Mouse (Mus musculus): ENCODE results near the gene Qk.

DNA sequence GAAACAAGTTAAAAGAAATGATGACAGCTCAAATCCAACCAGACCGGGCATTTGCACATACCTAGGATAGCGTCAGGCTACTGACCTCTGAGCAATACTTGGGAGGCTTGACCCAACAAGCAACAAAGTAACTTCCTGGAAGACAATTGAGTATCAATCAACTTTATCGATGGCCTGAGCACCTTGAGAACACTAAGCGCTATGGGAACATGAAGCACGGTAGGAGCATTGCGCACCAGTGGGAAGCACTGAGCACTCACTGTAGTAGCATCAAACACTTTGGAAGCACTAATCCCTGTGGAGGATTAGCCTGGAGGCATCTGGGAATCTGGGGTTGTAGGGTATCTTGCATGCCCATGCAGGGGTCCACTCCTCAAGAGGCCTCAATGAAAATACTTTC, 124.0 kb downstream of the Qk start:
- no peak for TF ChIP-seq SIN3A (IDR thresholded peaks at IDR 0.05; ENCODE audit: low read length)
- no peak for TF ChIP-seq EP300 (IDR thresholded peaks at IDR 0.05; ENCODE audit: low read depth in 1 of 2, low read length in 2 of 2)
- no peak for TF ChIP-seq TCF12 (IDR thresholded peaks at IDR 0.05; ENCODE audit: low read depth, low read length)
- TF ChIP-seq POLR2A (IDR thresholded peaks at IDR 0.05; ENCODE audit: control insufficient read depth in 1 of 2, insufficient read depth in 1 of 2, low read depth in 1 of 2, low read length in 2 of 2, poor library complexity in 1 of 2), result no peak
- TF ChIP-seq MAX (IDR thresholded peaks at IDR 0.05; ENCODE audit: low read length), result no peak
- TF ChIP-seq CHD1 (IDR thresholded peaks at IDR 0.05; ENCODE audit: low read depth, low read length), result no peak
- no peak for TF ChIP-seq CTCF (IDR thresholded peaks at IDR 0.05 in 2 of 3, conservative IDR thresholded peaks at IDR 0.05 in 1 of 3; ENCODE audit: control insufficient read depth in 1 of 3, insufficient read depth in 1 of 3, low read depth in 2 of 3, low read length in 3 of 3, poor library complexity in 1 of 3, severe bottlenecking in 1 of 3)

Data from MEL (cell line).